Mouse (Mus musculus) C2C12 (cell line): ENCODE measurements around the gene Dcps.

ENCODE experiments used
- CEBPB ChIP-seq: IDR thresholded peaks from one replicate; pipeline ENCODE4 v1.6.1; 2011; ENCODE audit warnings: low read depth, mild to moderate bottlenecking, control low read depth, moderate library complexity
- CTCF ChIP-seq: IDR thresholded peaks from one replicate; pipeline ENCODE4 v1.5.1; 2011; ENCODE audit not compliant: control insufficient read depth, insufficient read depth, insufficient read length
- MYOD1 ChIP-seq: IDR thresholded peaks from one replicate; pipeline ENCODE4 v1.6.1; 2011; ENCODE audit warnings: low read depth; ENCODE audit not compliant: control insufficient read depth, insufficient read length

DNA sequence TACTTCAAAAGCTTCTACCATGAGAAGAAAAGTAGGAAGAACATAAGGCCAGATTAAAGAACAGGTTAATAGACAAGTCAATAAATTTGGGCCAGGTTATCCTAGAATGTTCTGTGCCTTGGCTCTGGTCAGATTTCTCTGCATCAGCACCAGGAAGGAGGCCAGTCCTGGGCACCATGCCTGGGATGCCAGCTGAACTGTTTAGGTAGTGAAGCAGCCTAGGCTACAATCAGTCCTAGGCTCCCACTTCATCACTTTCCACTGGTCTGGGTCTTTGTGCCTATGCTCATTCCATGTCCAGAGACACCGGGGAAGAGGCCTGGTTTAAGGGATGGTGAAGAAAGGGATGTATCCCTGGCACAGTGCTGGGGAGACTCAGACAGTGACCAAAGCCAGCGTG is 28.6 kb upstream of the Dcps start:
- TF ChIP-seq CTCF: no peak
- TF ChIP-seq CEBPB: no peak
- TF ChIP-seq MYOD1: no peak
